Mouse (Mus musculus) naive thymus-derived CD4-positive, alpha-beta T cell, adult 2 months (primary cell): ENCODE measurements around the gene Sqstm1.
"Not testable (repeated sequence)": the region's sequence is repeated elsewhere in the genome, so short reads cannot be mapped to it uniquely, and the experiment has no call there.

Source experiments
- DNase-seq: peaks from one replicate; pipeline ENCODE4 v3.0.0-alpha.2; 2011; ENCODE audit warnings: low read depth

The Sqstm1 gene

GRCm38 (mm10) chr11:50177111-50177510 lies 33.5 kb downstream of the Sqstm1 start:
- no peak for DNase-seq

GRCm38 (mm10) chr11:50176351-50176750 lies 34.3 kb downstream of the Sqstm1 start:
- no peak for DNase-seq

- DNase-seq = peak; percentile 97
Measured at GRCm38 (mm10) chr11:50174730-50175187, 35.9 kb downstream of the Sqstm1 start.

GRCm38 (mm10) chr11:50174111-50174729 lies 36.4 kb downstream of the Sqstm1 start, which contains the start of gene Mrnip:
Gene Mrnip, plus strand, starts transcription at chr11:50174444.
- not testable (repeated sequence) for DNase-seq

GRCm38 (mm10) chr11:50168352-50168751 lies 42.3 kb downstream of the Sqstm1 start:
- no peak for DNase-seq

GRCm38 (mm10) chr11:50162338-50163050 lies 48.1 kb downstream of the Sqstm1 start:
- peak; percentile 13 for DNase-seq

- peak; percentile 80 for DNase-seq
Measured at GRCm38 (mm10) chr11:50161578-50162304, 48.9 kb downstream of the Sqstm1 start.

- no peak for DNase-seq
Measured at GRCm38 (mm10) chr11:50159347-50159746, 51.3 kb downstream of the Sqstm1 start.

- no peak for DNase-seq
Measured at GRCm38 (mm10) chr11:50158346-50158745, 52.3 kb downstream of the Sqstm1 start.

- DNase-seq = no peak
Measured at GRCm38 (mm10) chr11:50156725-50157258, 53.8 kb downstream of the Sqstm1 start.

- DNase-seq = no peak
Measured at GRCm38 (mm10) chr11:50155785-50156184, 54.8 kb downstream of the Sqstm1 start.

GRCm38 (mm10) chr11:50154777-50155520 lies 55.7 kb downstream of the Sqstm1 start:
- no peak for DNase-seq

GRCm38 (mm10) chr11:50154166-50154565 lies 56.5 kb downstream of the Sqstm1 start:
- no peak for DNase-seq

GRCm38 (mm10) chr11:50151374-50151773 lies 59.3 kb downstream of the Sqstm1 start:
- DNase-seq = no peak

GRCm38 (mm10) chr11:50149603-50150150 lies 61.0 kb downstream of the Sqstm1 start:
- no peak for DNase-seq
